Mouse (Mus musculus) liver, adult 2 months (tissue): ENCODE results near the gene Safb2. TPM values are rescaled to one million over a fixed set of nuclear protein-coding genes. Genes with fewer than 3 reads are reported as not detected.

Source experiments
- DNase-seq: peaks from one replicate; pipeline ENCODE4 v3.0.0-alpha.2; 2011; ENCODE audit warnings: low read depth, low spot score; ENCODE audit errors: extremely low read depth
- H3K27ac ChIP-seq: fragments of 200-500 bp; replicated peaks from 2 replicates; pipeline ENCODE4 v1.5.1; 2012; ENCODE audit warnings: low read depth, mild to moderate bottlenecking, control low read depth, inconsistent platforms, low read length; ENCODE audit not compliant: insufficient read depth
- H3K27me3 ChIP-seq: fragments of 200-500 bp; 2 replicates; pipeline ENCODE4 v1.6.1; 2012; ENCODE audit warnings: mild to moderate bottlenecking, moderate library complexity, low read length, inconsistent platforms; ENCODE audit not compliant: control insufficient read depth, insufficient read depth
- H3K36me3 ChIP-seq: fragments of 200-500 bp; 2 replicates; pipeline ENCODE4 v1.6.1; 2012; ENCODE audit warnings: low read length, inconsistent platforms; ENCODE audit not compliant: control insufficient read depth, insufficient read depth
- H3K4me1 ChIP-seq: fragments of 200-500 bp; 2 replicates; pipeline ENCODE4 v1.6.1; 2011; ENCODE audit warnings: low read length; ENCODE audit not compliant: control insufficient read depth, insufficient read depth
- H3K4me3 ChIP-seq: fragments of 200-500 bp; 2 replicates; pipeline ENCODE4 v1.5.1; 2011; ENCODE audit warnings: low read depth, mild to moderate bottlenecking, control low read depth, low read length, moderate library complexity; ENCODE audit not compliant: insufficient read depth
- H3K79me2 ChIP-seq: fragments of 200-500 bp; 2 replicates; pipeline ENCODE4 v1.6.1; 2012; ENCODE audit warnings: inconsistent platforms, mild to moderate bottlenecking, low read length, moderate library complexity; ENCODE audit not compliant: control insufficient read depth, insufficient read depth
- H3K9ac ChIP-seq: fragments of 200-500 bp; 2 replicates; pipeline ENCODE4 v1.6.1; 2012; ENCODE audit warnings: low read depth, mild to moderate bottlenecking, control low read depth, inconsistent platforms, low read length
- CTCF ChIP-seq: fragments of 200-500 bp; IDR thresholded peaks from 2 replicates; pipeline ENCODE4 v1.5.1; 2011; ENCODE audit warnings: low read depth, low read length, control low read depth
- POLR2A ChIP-seq: fragments of 200-500 bp; IDR thresholded peaks from 2 replicates; pipeline ENCODE4 v1.6.1; 2011; ENCODE audit warnings: low read length, control low read depth; ENCODE audit not compliant: insufficient read depth; ENCODE audit errors: extremely low read depth
- WGBS: fragments of 180-500 bp; shearing (Covaris S2); methylation state at CpG from one replicate; pipeline ENCODE4 v1.1.7; 2018; 5-methylcytosine and 5-hydroxymethylcytosine counted together
- polyA plus RNA-seq: library from polyadenylated mRNA; depleted of rRNA; stranded (reverse); fragments of >200 nt; gene quantifications from 2 replicates; pipeline ENCODE4 v1.2.3, GENCODE M21; 2012
- total RNA-seq: library from RNA; depleted of rRNA; stranded (reverse); fragments of >200 nt; gene quantifications from 2 replicates; pipeline ENCODE4 v1.2.3, GENCODE M21; 2014

Safb2 gene
- total and polyA plus RNA-seq, 2 experiments = 32.8 to 62.3 TPM

DNA sequence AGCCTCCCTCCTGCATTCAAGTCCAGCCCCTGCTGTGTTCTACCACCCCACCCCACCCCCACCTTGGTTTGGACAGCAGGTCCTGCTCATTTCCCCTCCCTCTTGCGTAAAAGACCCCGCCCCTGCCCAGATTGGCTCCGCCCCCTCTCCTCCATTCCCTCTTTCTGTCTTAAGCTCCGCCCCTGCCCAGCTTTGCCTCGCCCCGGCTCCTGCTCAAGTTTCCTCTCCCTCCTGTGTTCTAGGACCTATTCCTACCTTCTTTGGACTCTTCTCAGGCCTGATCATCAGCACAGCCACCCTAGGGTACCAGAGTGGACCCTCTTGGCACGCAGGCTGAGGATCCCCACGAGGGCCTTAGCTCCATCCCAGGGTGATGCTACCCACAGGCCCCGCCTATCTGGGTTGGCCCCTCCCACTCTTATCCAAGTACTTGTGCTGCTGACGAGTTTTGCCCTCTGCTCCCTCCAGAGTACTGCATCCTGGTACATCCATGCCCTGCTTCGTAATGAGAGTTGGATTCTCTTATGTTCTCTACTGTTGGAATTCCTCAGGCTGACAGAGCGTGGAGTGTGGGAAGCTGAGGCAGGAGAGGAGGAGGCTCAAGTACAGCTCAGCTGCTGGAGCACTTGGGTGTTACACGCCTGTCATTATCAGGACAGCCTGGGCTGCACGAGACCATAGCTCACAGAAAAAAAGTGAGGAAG lies 27.6 kb upstream of the Safb2 start:
- peak; percentile 80 for DNase-seq
- TF ChIP-seq CTCF (no peak), POLR2A (no peak)
- Histone ChIP-seq H3K27ac (peak overlapping the region; percentile 97), H3K27me3 (no peaks in the 10 kb centered on the region), H3K4me3 (no peak overlapping the region; the same call in 1 of the 2 replicates), H3K4me1 (peaks cover 19% of the 10 kb centered on the region), H3K36me3 (no peaks in the 10 kb centered on the region), H3K9ac (peak overlapping the region; percentile 36), H3K79me2 (peaks cover 15% of the 10 kb centered on the region; the same call in 1 of the 2 replicates)
- WGBS = 10% methylated on average over 13 of the region's 14 CpGs

DNA sequence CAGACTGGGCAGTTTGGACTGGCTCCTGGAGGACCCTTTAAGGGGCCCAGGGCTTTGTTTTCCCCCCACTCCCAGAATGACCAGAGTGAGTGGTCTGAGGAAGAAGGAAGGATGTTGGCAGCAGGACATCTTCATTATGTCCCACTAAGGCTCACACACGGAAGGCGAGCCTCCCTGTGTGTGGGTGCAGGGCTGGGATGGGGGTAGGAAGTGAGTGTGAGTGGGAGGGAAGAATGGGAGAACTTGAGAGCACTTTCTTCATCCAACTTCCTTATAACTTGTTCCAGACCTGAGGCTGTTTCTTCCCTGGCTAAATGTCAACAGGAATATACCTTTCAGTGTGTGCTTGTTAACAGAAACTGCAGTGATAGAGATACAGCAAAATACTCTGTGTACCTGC lies 26.9 kb upstream of the Safb2 start:
- no peak for TF ChIP-seq CTCF
- DNase-seq = no peak
- Histone ChIP-seq H3K27ac (peak overlapping the region; percentile 57; the same call in 1 of the 2 replicates), H3K27me3 (no peaks in the 10 kb centered on the region), H3K9ac (no peak overlapping the region), H3K4me3 (no peak overlapping the region), H3K79me2 (peaks cover 15% of the 10 kb centered on the region; the same call in 1 of the 2 replicates), H3K4me1 (peaks cover 19% of the 10 kb centered on the region), H3K36me3 (no peaks in the 10 kb centered on the region; the same call in 1 of the 2 replicates)
- 88% methylated on average over 2 of the region's 2 CpGs for WGBS

DNA sequence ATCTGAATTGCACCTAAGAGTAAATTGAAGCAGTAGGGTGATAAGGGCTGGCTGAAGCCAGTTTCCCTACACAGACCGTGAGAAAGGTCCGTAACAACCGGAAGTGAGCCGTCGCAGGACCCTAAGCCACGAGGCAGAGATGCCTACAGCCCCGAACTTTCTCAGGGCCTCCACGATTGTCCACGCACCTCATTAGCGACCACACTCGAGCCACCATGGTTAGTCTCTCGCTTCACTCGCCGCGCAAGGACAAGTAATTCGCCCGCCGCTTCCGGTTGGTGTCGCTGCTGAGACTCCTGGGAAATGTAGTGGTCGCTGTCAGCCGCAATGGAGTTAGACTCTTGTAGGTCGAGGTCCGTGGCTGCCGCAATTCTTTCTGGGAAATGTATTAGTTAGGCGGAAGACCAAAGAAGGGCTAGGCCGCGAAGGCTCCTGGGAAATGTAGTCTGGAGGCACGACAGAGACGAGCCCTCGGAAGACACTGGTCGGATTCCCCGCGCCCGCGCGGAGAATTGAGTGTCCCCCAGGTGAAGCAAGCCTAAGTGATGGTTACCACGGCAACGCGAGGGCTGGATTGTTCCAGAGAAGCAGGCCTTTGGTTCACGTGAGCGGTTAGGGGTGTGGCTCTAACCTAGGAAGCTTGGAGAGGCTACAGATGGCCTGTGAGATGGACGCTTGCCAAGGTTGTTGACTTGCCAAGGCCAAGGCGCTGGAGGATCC lies 25.2 kb upstream of the Safb2 start, which contains the start of gene 2410015M20Rik:
2410015M20Rik (minus strand) TSS at position 320 of the 720 bp plus-strand sequence.
- TF ChIP-seq CTCF (peak; percentile 51), POLR2A (peak; percentile 79)
- Histone ChIP-seq H3K27me3 (no peaks in the 10 kb centered on the region), H3K36me3 (peaks cover 11% of the 10 kb centered on the region), H3K4me3 (peak within 1 kb of the TSS; percentile 83), H3K27ac (peak within 1 kb of the TSS; percentile 90), H3K9ac (peak within 1 kb of the TSS; percentile 91), H3K4me1 (peaks cover 16% of the 10 kb centered on the region), H3K79me2 (peaks cover 15% of the 10 kb centered on the region; the same call in 1 of the 2 replicates)
- WGBS = 0% methylated on average over 44 of the region's 44 CpGs
- DNase-seq = peak; percentile 98

DNA sequence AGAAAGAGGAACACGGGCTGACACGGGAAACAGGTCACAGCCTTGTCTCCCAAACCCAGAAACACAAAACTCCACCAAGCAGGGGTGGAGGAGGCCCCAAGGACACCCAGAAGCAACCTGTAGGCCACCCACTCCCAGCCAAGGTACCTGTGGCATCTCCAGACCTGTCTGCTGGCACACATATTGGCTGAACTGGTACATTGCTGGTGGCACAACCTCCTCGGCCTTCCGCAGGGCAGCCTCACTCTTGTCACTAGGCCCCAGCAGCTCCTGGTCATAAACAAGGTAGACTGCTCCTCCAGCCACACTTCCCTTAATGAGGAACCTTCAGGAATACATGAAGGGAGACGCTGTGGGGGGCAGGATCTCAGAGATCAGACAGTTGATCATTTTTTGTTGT lies 24.3 kb upstream of the Safb2 start:
- H3K27ac ChIP-seq = peak overlapping the region; percentile 90
- peak overlapping the region; percentile 91 for H3K9ac ChIP-seq
- peak overlapping the region; percentile 45 for H3K4me3 ChIP-seq
- H3K36me3 ChIP-seq = peaks cover 20% of the 10 kb centered on the region
- TF ChIP-seq CTCF = no peak
- TF ChIP-seq POLR2A = 0 out of 2 replicates have a peak, but pooled peaks have one; percentile 24
- H3K27me3 ChIP-seq = no peaks in the 10 kb centered on the region
- WGBS = 8% methylated on average over 5 of the region's 5 CpGs
- peak; percentile 46 for DNase-seq
- H3K79me2 ChIP-seq = peaks cover 8% of the 10 kb centered on the region; the same call in 1 of the 2 replicates
- peaks cover 12% of the 10 kb centered on the region for H3K4me1 ChIP-seq

DNA sequence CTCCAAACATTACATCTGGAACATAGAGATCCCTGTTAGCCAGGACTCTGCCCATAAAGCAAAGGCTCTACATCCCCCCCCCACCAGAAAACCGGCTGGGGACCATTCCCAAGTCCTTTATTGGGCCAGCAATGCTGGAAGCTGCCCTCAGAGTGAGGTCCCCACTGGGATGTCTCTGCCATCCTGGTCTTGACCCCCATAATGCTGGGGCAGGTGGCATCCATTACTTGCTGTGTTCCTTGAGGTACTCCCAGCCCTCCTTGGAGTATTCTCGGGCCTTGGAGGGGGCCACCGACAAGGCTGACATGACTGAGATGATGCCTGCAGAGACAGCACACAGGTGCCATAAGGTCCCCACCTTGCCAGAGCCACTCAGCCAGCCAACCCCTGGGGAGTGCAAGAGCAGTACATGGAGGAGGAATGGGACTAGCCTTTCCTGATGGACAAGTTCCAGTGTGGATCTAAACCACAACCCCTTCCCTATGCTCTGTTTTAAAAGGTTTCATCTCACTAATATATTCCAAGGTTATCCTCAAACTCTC lies 23.2 kb upstream of the Safb2 start:
- 68% methylated on average over 3 of the region's 3 CpGs for WGBS
- Histone ChIP-seq H3K27ac (no peak overlapping the region), H3K4me1 (peaks cover 12% of the 10 kb centered on the region), H3K27me3 (no peaks in the 10 kb centered on the region), H3K9ac (no peak overlapping the region), H3K79me2 (peaks cover 4% of the 10 kb centered on the region; the same call in 1 of the 2 replicates), H3K36me3 (peaks cover 30% of the 10 kb centered on the region), H3K4me3 (no peak overlapping the region)
- no peak for TF ChIP-seq CTCF
- TF ChIP-seq POLR2A = no peak
- DNase-seq = no peak
